Mouse (Mus musculus): ENCODE results near the gene Dcun1d3. TPM values are rescaled to one million over a fixed set of nuclear protein-coding genes. Genes with fewer than 3 reads are reported as not detected.

Dcun1d3 gene
- polyA plus RNA-seq, 1 experiment, result 4.9 TPM

DNA sequence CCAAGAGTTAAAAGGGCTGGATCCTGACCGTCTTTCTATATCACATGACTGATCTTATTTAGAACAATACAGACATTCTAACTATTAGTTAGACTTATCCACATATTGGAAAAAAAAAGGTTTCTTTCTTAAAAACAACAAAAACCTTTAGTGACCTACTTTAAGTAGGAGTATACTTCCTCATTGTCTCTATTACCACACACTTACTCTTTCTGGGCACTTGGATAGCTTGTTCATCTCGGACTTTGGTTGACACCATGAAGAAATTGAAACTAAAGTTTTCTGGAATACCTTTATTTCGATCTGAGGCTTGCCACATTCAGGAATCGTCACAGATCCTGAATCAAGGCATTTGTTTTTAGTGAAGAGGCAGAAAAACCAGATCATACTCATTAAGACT is 25.0 kb upstream of the Dcun1d3 start:
- H3K79me3 ChIP-seq (ENCODE audit: low read depth), result no peaks in the 10 kb centered on the region
- H3K36me3 ChIP-seq (ENCODE audit: control insufficient read depth, insufficient read depth), result no peaks in the 10 kb centered on the region
- H3K79me2 ChIP-seq (ENCODE audit: control insufficient read depth, insufficient read depth), result no peaks in the 10 kb centered on the region
- no peaks in the 10 kb centered on the region for H3K27me3 ChIP-seq (ENCODE audit: control insufficient read depth, insufficient read depth, insufficient read length)
- H3K4me3 ChIP-seq (ENCODE audit: insufficient read depth, poor library complexity, severe bottlenecking), result no peak overlapping the region
- H3ac ChIP-seq (ENCODE audit: control insufficient read depth, insufficient read length, low read depth), result no peak overlapping the region
- TF ChIP-seq MYOD1 (IDR thresholded peaks at IDR 0.05; ENCODE audit: control insufficient read depth, insufficient read length, low read depth) (no peak), CTCF (IDR thresholded peaks at IDR 0.05; ENCODE audit: control insufficient read depth, insufficient read depth, insufficient read length) (no peak), USF1 (IDR thresholded peaks at IDR 0.05; ENCODE audit: low read depth) (no peak), MAX (IDR thresholded peaks at IDR 0.05) (no peak), FOSL1 (IDR thresholded peaks at IDR 0.05; ENCODE audit: insufficient read depth, low read length, poor library complexity, severe bottlenecking) (no peak), CEBPB (IDR thresholded peaks at IDR 0.05; ENCODE audit: low read depth) (no peak), MYOG (IDR thresholded peaks at IDR 0.05; ENCODE audit: control insufficient read depth, extremely low read depth, insufficient read length) (no peak)

- Histone ChIP-seq H3K79me2 (ENCODE audit: control insufficient read depth, insufficient read depth) (no peaks in the 10 kb centered on the region), H3K27me3 (ENCODE audit: control insufficient read depth, insufficient read depth, insufficient read length) (no peaks in the 10 kb centered on the region), H3K4me3 (ENCODE audit: insufficient read depth, poor library complexity, severe bottlenecking) (no peak overlapping the region), H3K36me3 (ENCODE audit: control insufficient read depth, insufficient read depth) (no peaks in the 10 kb centered on the region), H3ac (ENCODE audit: control insufficient read depth, insufficient read length, low read depth) (no peak overlapping the region), H3K79me3 (ENCODE audit: low read depth) (no peaks in the 10 kb centered on the region)
- TF ChIP-seq MYOD1 (IDR thresholded peaks at IDR 0.05; ENCODE audit: control insufficient read depth, insufficient read length, low read depth) (no peak), CTCF (IDR thresholded peaks at IDR 0.05; ENCODE audit: control insufficient read depth, insufficient read depth, insufficient read length) (no peak), FOSL1 (IDR thresholded peaks at IDR 0.05; ENCODE audit: insufficient read depth, low read length, poor library complexity, severe bottlenecking) (no peak)
Measured at GRCm38 (mm10) chr7:119920457-119920856, 24.4 kb upstream of the Dcun1d3 start.

GRCm38 (mm10) chr7:119911727-119912126 is 15.6 kb upstream of the Dcun1d3 start:
- no peaks in the 10 kb centered on the region for H3K79me2 ChIP-seq (ENCODE audit: control insufficient read depth, insufficient read depth)
- no peak overlapping the region for H3ac ChIP-seq (ENCODE audit: control insufficient read depth, insufficient read length, low read depth)
- H3K27me3 ChIP-seq (ENCODE audit: control insufficient read depth, insufficient read depth, insufficient read length), result no peaks in the 10 kb centered on the region
- TF ChIP-seq USF1 (IDR thresholded peaks at IDR 0.05; ENCODE audit: low read depth) (no peak), FOSL1 (IDR thresholded peaks at IDR 0.05; ENCODE audit: insufficient read depth, low read length, poor library complexity, severe bottlenecking) (no peak), CEBPB (IDR thresholded peaks at IDR 0.05; ENCODE audit: low read depth) (no peak), MAX (IDR thresholded peaks at IDR 0.05) (no peak), CTCF (IDR thresholded peaks at IDR 0.05; ENCODE audit: control insufficient read depth, insufficient read depth, insufficient read length) (no peak), MYOD1 (IDR thresholded peaks at IDR 0.05; ENCODE audit: control insufficient read depth, insufficient read length, low read depth) (no peak), MYOG (IDR thresholded peaks at IDR 0.05; ENCODE audit: control insufficient read depth, extremely low read depth, insufficient read length) (no peak)
- no peak overlapping the region for H3K4me3 ChIP-seq (ENCODE audit: insufficient read depth, poor library complexity, severe bottlenecking)
- no peaks in the 10 kb centered on the region for H3K36me3 ChIP-seq (ENCODE audit: control insufficient read depth, insufficient read depth)
- H3K79me3 ChIP-seq (ENCODE audit: low read depth), result no peaks in the 10 kb centered on the region

DNA sequence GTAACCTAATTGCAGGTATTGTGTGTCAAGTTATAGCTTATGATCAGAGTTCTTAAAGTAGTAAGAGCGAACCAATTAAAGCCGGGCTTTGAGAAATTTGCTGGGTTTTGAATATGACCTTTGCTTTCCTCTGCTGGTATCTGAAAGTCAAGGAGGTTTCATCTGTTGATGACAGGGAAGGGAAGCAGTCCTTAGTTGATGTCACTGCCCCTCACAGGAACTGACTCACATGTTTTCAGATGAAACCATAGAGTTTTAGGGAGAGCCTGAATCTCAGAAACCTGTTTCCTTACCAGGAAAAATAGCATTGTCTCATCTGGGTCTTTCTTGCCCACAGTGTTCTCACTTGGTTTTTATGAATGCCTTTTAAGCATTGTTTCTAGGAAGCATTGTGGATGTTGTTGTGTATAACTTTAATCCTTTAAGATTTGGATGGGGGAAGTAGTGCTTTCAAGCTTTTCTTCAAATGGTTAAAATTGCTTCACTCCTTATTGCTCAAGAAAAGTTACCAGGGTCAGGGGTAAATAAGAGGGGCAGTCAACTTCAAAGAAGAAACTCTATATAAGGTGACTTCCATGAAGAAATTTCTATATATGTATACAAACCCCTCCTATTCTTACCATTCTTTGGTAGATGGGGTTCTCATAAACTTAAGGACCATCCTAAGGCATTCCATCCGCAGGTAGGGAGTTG is 10.6 kb upstream of the Dcun1d3 start:
- Histone ChIP-seq H3K79me3 (ENCODE audit: low read depth) (no peaks in the 10 kb centered on the region), H3K27me3 (ENCODE audit: control insufficient read depth, insufficient read depth, insufficient read length) (no peaks in the 10 kb centered on the region), H3K79me2 (ENCODE audit: control insufficient read depth, insufficient read depth) (no peaks in the 10 kb centered on the region), H3K4me3 (ENCODE audit: insufficient read depth, poor library complexity, severe bottlenecking) (no peak overlapping the region), H3ac (ENCODE audit: control insufficient read depth, insufficient read length, low read depth) (no peak overlapping the region), H3K36me3 (ENCODE audit: control insufficient read depth, insufficient read depth) (no peaks in the 10 kb centered on the region)
- TF ChIP-seq FOSL1 (IDR thresholded peaks at IDR 0.05; ENCODE audit: insufficient read depth, low read length, poor library complexity, severe bottlenecking) (no peak), MYOD1 (IDR thresholded peaks at IDR 0.05; ENCODE audit: control insufficient read depth, insufficient read length, low read depth) (no peak), CEBPB (IDR thresholded peaks at IDR 0.05; ENCODE audit: low read depth) (no peak), MAX (IDR thresholded peaks at IDR 0.05) (no peak), USF1 (IDR thresholded peaks at IDR 0.05; ENCODE audit: low read depth) (no peak), MYOG (IDR thresholded peaks at IDR 0.05; ENCODE audit: control insufficient read depth, extremely low read depth, insufficient read length) (no peak), CTCF (IDR thresholded peaks at IDR 0.05; ENCODE audit: control insufficient read depth, insufficient read depth, insufficient read length) (no peak)

GRCm38 (mm10) chr7:119899386-119900057 is 3.4 kb upstream of the Dcun1d3 start:
- no peak overlapping the region for H3ac ChIP-seq (ENCODE audit: control insufficient read depth, insufficient read length, low read depth)
- H3K4me3 ChIP-seq (ENCODE audit: insufficient read depth, poor library complexity, severe bottlenecking), result no peak overlapping the region
- TF ChIP-seq MAX (IDR thresholded peaks at IDR 0.05) (no peak), CEBPB (IDR thresholded peaks at IDR 0.05; ENCODE audit: low read depth) (no peak), FOSL1 (IDR thresholded peaks at IDR 0.05; ENCODE audit: insufficient read depth, low read length, poor library complexity, severe bottlenecking) (no peak), MYOG (IDR thresholded peaks at IDR 0.05; ENCODE audit: control insufficient read depth, extremely low read depth, insufficient read length) (no peak), USF1 (IDR thresholded peaks at IDR 0.05; ENCODE audit: low read depth) (no peak), CTCF (IDR thresholded peaks at IDR 0.05; ENCODE audit: control insufficient read depth, insufficient read depth, insufficient read length) (no peak), MYOD1 (IDR thresholded peaks at IDR 0.05; ENCODE audit: control insufficient read depth, insufficient read length, low read depth) (no peak)
- no peaks in the 10 kb centered on the region for H3K27me3 ChIP-seq (ENCODE audit: control insufficient read depth, insufficient read depth, insufficient read length)
- H3K36me3 ChIP-seq (ENCODE audit: control insufficient read depth, insufficient read depth), result no peaks in the 10 kb centered on the region
- H3K79me2 ChIP-seq (ENCODE audit: control insufficient read depth, insufficient read depth), result peaks cover 9% of the 10 kb centered on the region
- H3K79me3 ChIP-seq (ENCODE audit: low read depth), result no peaks in the 10 kb centered on the region
